Mouse (Mus musculus) MEL (cell line): Measurements from ENCODE around the gene Mtor. TPM values are rescaled to one million over a fixed set of nuclear protein-coding genes. Genes with fewer than 3 reads are reported as not detected.

Experiments used
- DNase-seq: peaks from one replicate; pipeline ENCODE4 v3.0.0; 2011; ENCODE audit warnings: low read depth, low spot score
- H3K27ac ChIP-seq: 2 replicates; pipeline ENCODE4 v1.5.1; 2012; ENCODE audit warnings: low read depth, mild to moderate bottlenecking, control low read depth, low read length, moderate library complexity; ENCODE audit not compliant: control insufficient read depth
- H3K27me3 ChIP-seq, 2 experiments: fragments of 150-350 bp in 1 of 2; sonication (generic) in 1 of 2; 2 replicates each; pipeline ENCODE4 v1.6.1; 2012; ENCODE audit warnings: low read length in 2 of 2, mild to moderate bottlenecking in 2 of 2, improper control_type of control experiment in 1 of 2, moderate library complexity in 1 of 2; ENCODE audit not compliant: insufficient read depth in 2 of 2, control insufficient read depth in 1 of 2
- H3K36me3 ChIP-seq, 2 experiments: 2 replicates each; pipeline ENCODE4 v1.6.1; 2012 to 2014; ENCODE audit warnings: low read length in 2 of 2, improper control_type of control experiment in 1 of 2, inconsistent platforms in 1 of 2, mild to moderate bottlenecking in 1 of 2; ENCODE audit not compliant: insufficient read depth in 2 of 2, control insufficient read depth in 1 of 2
- H3K4me1 ChIP-seq, 2 experiments: fragments of 150-350 bp in 1 of 2; sonication (generic) in 1 of 2; 2 replicates each; pipeline ENCODE4 v1.6.1; 2012; ENCODE audit warnings: low read length in 2 of 2, improper control_type of control experiment in 1 of 2, mild to moderate bottlenecking in 1 of 2; ENCODE audit not compliant: insufficient read depth in 2 of 2, control insufficient read depth in 1 of 2
- H3K4me3 ChIP-seq, 2 experiments: fragments of 150-350 bp in 1 of 2; sonication (generic) in 1 of 2; 2 replicates each; pipeline ENCODE4 v1.5.1; 2012; ENCODE audit warnings: low read depth in 2 of 2, low read length in 2 of 2, mild to moderate bottlenecking in 2 of 2, moderate library complexity in 2 of 2, control low read depth in 1 of 2, improper control_type of control experiment in 1 of 2; ENCODE audit not compliant: control insufficient read depth in 1 of 2, insufficient read depth in 1 of 2
- H3K79me2 ChIP-seq: 2 replicates; pipeline ENCODE4 v1.6.1; 2012; ENCODE audit warnings: mild to moderate bottlenecking, low read length, moderate library complexity; ENCODE audit not compliant: control insufficient read depth, poor library complexity, insufficient read depth
- H3K9ac ChIP-seq: 2 replicates; pipeline ENCODE4 v1.6.1; 2012; ENCODE audit warnings: low read depth, mild to moderate bottlenecking, control low read depth, low read length, moderate library complexity; ENCODE audit not compliant: control insufficient read depth, poor library complexity, severe bottlenecking
- H3K9me3 ChIP-seq: fragments of 150-350 bp; sonication (generic); replicated peaks from 2 replicates; pipeline ENCODE4 v1.6.1; 2012; ENCODE audit warnings: mild to moderate bottlenecking, low read length, improper control_type of control experiment, moderate library complexity; ENCODE audit not compliant: insufficient read depth
- BHLHE40 ChIP-seq: IDR thresholded peaks from 2 replicates; pipeline ENCODE4 v1.6.1; 2012; ENCODE audit warnings: low read depth, mild to moderate bottlenecking, inconsistent platforms, low read length, improper control_type of control experiment, borderline replicate concordance
- CHD1 ChIP-seq: IDR thresholded peaks from 2 replicates; pipeline ENCODE4 v1.6.1; 2012; ENCODE audit warnings: low read depth, mild to moderate bottlenecking, inconsistent platforms, low read length, improper control_type of control experiment
- CHD2 ChIP-seq: IDR thresholded peaks from 2 replicates; pipeline ENCODE4 v1.6.1; 2011; ENCODE audit warnings: low read length, improper control_type of control experiment
- CTCF ChIP-seq, 3 experiments: IDR thresholded peaks in 2 of 3; conservative IDR thresholded peaks in 1 of 3; 2 replicates each; pipeline ENCODE4 v1.5.1; 2011 to 2012; ENCODE audit warnings: low read length in 3 of 3, low read depth in 2 of 3, mild to moderate bottlenecking in 2 of 3, improper control_type of control experiment in 1 of 3, inconsistent platforms in 1 of 3, mixed read lengths in 1 of 3, moderate library complexity in 1 of 3; ENCODE audit not compliant: control insufficient read depth in 1 of 3, insufficient read depth in 1 of 3, poor library complexity in 1 of 3, severe bottlenecking in 1 of 3
- E2F4 ChIP-seq: IDR thresholded peaks from 2 replicates; pipeline ENCODE4 v1.6.1; 2011; ENCODE audit warnings: low read depth, low read length, improper control_type of control experiment, borderline replicate concordance
- ELF1 ChIP-seq: IDR thresholded peaks from 2 replicates; pipeline ENCODE4 v1.6.1; 2014; ENCODE audit warnings: low read depth, mild to moderate bottlenecking, inconsistent platforms, low read length, improper control_type of control experiment, moderate library complexity
- EP300 ChIP-seq, 2 experiments: IDR thresholded peaks; 2 replicates each; pipeline ENCODE4 v1.6.1; 2011; ENCODE audit warnings: improper control_type of control experiment in 2 of 2, low read length in 2 of 2, low read depth in 1 of 2, mild to moderate bottlenecking in 1 of 2
- ETS1 ChIP-seq: IDR thresholded peaks from 2 replicates; pipeline ENCODE4 v1.6.1; 2012; ENCODE audit warnings: low read depth, mild to moderate bottlenecking, inconsistent platforms, low read length, improper control_type of control experiment, moderate library complexity
- GABPA ChIP-seq: IDR thresholded peaks from 2 replicates; pipeline ENCODE4 v1.6.1; 2012; ENCODE audit warnings: low read depth, mild to moderate bottlenecking, inconsistent platforms, low read length, improper control_type of control experiment, moderate library complexity
- GATA1 ChIP-seq: IDR thresholded peaks from 2 replicates; pipeline ENCODE4 v1.6.1; 2011; ENCODE audit warnings: low read depth, low read length, improper control_type of control experiment
- HCFC1 ChIP-seq: IDR thresholded peaks from 2 replicates; pipeline ENCODE4 v1.6.1; 2012; ENCODE audit warnings: low read depth, mild to moderate bottlenecking, inconsistent platforms, low read length, improper control_type of control experiment, moderate library complexity
- JUND ChIP-seq: IDR thresholded peaks from 2 replicates; pipeline ENCODE4 v1.6.1; 2011; ENCODE audit warnings: low read depth, mild to moderate bottlenecking, improper control_type of control experiment, low read length
- KAT2A ChIP-seq: conservative IDR thresholded peaks from 2 replicates; pipeline ENCODE4 v1.6.1; 2012; ENCODE audit warnings: low read depth, low read length, improper control_type of control experiment, inconsistent platforms
- MAFK ChIP-seq: IDR thresholded peaks from 2 replicates; pipeline ENCODE4 v1.6.1; 2011; ENCODE audit warnings: low read depth, mild to moderate bottlenecking, low read length, improper control_type of control experiment, borderline replicate concordance
- MAX ChIP-seq: IDR thresholded peaks from 2 replicates; pipeline ENCODE4 v1.6.1; 2011; ENCODE audit warnings: low read length, improper control_type of control experiment
- MAZ ChIP-seq: IDR thresholded peaks from 2 replicates; pipeline ENCODE4 v1.6.1; 2012; ENCODE audit warnings: low read depth, mild to moderate bottlenecking, inconsistent platforms, low read length, improper control_type of control experiment
- MEF2A ChIP-seq: IDR thresholded peaks from 2 replicates; pipeline ENCODE4 v1.6.1; 2014; ENCODE audit warnings: low read depth, mild to moderate bottlenecking, inconsistent platforms, low read length, improper control_type of control experiment; ENCODE audit not compliant: poor library complexity, insufficient replicate concordance, severe bottlenecking; ENCODE audit errors: extremely low read depth
- MXI1 ChIP-seq: IDR thresholded peaks from 2 replicates; pipeline ENCODE4 v1.6.1; 2011; ENCODE audit warnings: mild to moderate bottlenecking, low read depth, low read length, improper control_type of control experiment
- MYC ChIP-seq: IDR thresholded peaks from 2 replicates; pipeline ENCODE4 v1.6.1; 2011; ENCODE audit warnings: low read depth, mild to moderate bottlenecking, low read length, improper control_type of control experiment, moderate library complexity
- NELFE ChIP-seq: IDR thresholded peaks from 2 replicates; pipeline ENCODE4 v1.6.1; 2011; ENCODE audit warnings: low read depth, low read length, improper control_type of control experiment
- NRF1 ChIP-seq: IDR thresholded peaks from 2 replicates; pipeline ENCODE4 v1.6.1; 2014; ENCODE audit warnings: low read depth, mild to moderate bottlenecking, inconsistent platforms, low read length, improper control_type of control experiment, moderate library complexity; ENCODE audit not compliant: poor library complexity, insufficient read depth, severe bottlenecking
- POLR2A ChIP-seq, 2 experiments: IDR thresholded peaks; 2 replicates each; pipeline ENCODE4 v1.6.1; 2011 to 2012; ENCODE audit warnings: low read length in 2 of 2, mild to moderate bottlenecking in 2 of 2, control low read depth in 1 of 2, improper control_type of control experiment in 1 of 2, low read depth in 1 of 2, moderate library complexity in 1 of 2; ENCODE audit not compliant: control insufficient read depth in 1 of 2, insufficient read depth in 1 of 2, poor library complexity in 1 of 2
- POLR2AphosphoS5 ChIP-seq: IDR thresholded peaks from 2 replicates; pipeline ENCODE4 v1.6.1; 2012; ENCODE audit warnings: low read depth, borderline replicate concordance, mild to moderate bottlenecking, inconsistent platforms, low read length, moderate library complexity, mixed read lengths
- RAD21 ChIP-seq: IDR thresholded peaks from 2 replicates; pipeline ENCODE4 v1.6.1; 2011; ENCODE audit warnings: mild to moderate bottlenecking, low read depth, low read length, improper control_type of control experiment
- RCOR1 ChIP-seq: IDR thresholded peaks from 2 replicates; pipeline ENCODE4 v1.6.1; 2012; ENCODE audit warnings: low read depth, mild to moderate bottlenecking, inconsistent platforms, low read length, improper control_type of control experiment
- SIN3A ChIP-seq: IDR thresholded peaks from 2 replicates; pipeline ENCODE4 v1.6.1; 2012; ENCODE audit warnings: low read length, improper control_type of control experiment, inconsistent platforms
- SMC3 ChIP-seq: IDR thresholded peaks from 2 replicates; pipeline ENCODE4 v1.6.1; 2011; ENCODE audit warnings: low read depth, low read length, improper control_type of control experiment
- TAL1 ChIP-seq: IDR thresholded peaks from 2 replicates; pipeline ENCODE4 v1.6.1; 2012; ENCODE audit warnings: mild to moderate bottlenecking, inconsistent platforms, low read length, moderate library complexity, mixed read lengths
- TBP ChIP-seq: IDR thresholded peaks from 2 replicates; pipeline ENCODE4 v1.8.0; 2011; ENCODE audit warnings: low read depth, low read length, improper control_type of control experiment
- TCF12 ChIP-seq: IDR thresholded peaks from 2 replicates; pipeline ENCODE4 v1.6.1; 2014; ENCODE audit warnings: low read depth, mild to moderate bottlenecking, inconsistent platforms, low read length, improper control_type of control experiment, moderate library complexity
- UBTF ChIP-seq: IDR thresholded peaks from 2 replicates; pipeline ENCODE4 v1.6.1; 2012; ENCODE audit warnings: low read depth, mild to moderate bottlenecking, inconsistent platforms, low read length, improper control_type of control experiment, moderate library complexity, borderline replicate concordance; ENCODE audit not compliant: insufficient read depth
- USF1 ChIP-seq: IDR thresholded peaks from 2 replicates; pipeline ENCODE4 v1.6.1; 2014; ENCODE audit warnings: low read depth, mild to moderate bottlenecking, inconsistent platforms, low read length, improper control_type of control experiment, moderate library complexity
- USF2 ChIP-seq, 2 experiments: IDR thresholded peaks; 2 replicates each; pipeline ENCODE4 v1.6.1; 2011 to 2012; ENCODE audit warnings: improper control_type of control experiment in 2 of 2, low read length in 2 of 2, borderline replicate concordance in 1 of 2, inconsistent platforms in 1 of 2, low read depth in 1 of 2, mild to moderate bottlenecking in 1 of 2; ENCODE audit not compliant: insufficient read depth in 1 of 2
- ZC3H11A ChIP-seq: IDR thresholded peaks from 2 replicates; pipeline ENCODE4 v1.6.1; 2012; ENCODE audit warnings: low read depth, mild to moderate bottlenecking, inconsistent platforms, low read length, improper control_type of control experiment
- ZKSCAN1 ChIP-seq: IDR thresholded peaks from 2 replicates; pipeline ENCODE4 v1.6.1; 2012; ENCODE audit warnings: low read depth, mild to moderate bottlenecking, inconsistent platforms, low read length, improper control_type of control experiment, moderate library complexity
- ZNF384 ChIP-seq: IDR thresholded peaks from 2 replicates; pipeline ENCODE4 v1.6.1; 2012; ENCODE audit warnings: low read depth, mild to moderate bottlenecking, inconsistent platforms, low read length, improper control_type of control experiment
- polyA plus RNA-seq, 2 experiments: library from polyadenylated mRNA; stranded (reverse) in 1 of 2; unstranded in 1 of 2; fragments of >175 nt in 1 of 2; fragments of >200 nt in 1 of 2; gene quantifications; 2 replicates each; pipeline versions ENCODE4 v1.2.1 to v1.2.4; 2012; ENCODE audit warnings: low replicate concordance in 2 of 2, low read depth in 1 of 2; ENCODE audit not compliant: insufficient read length in 2 of 2, insufficient read depth in 1 of 2, missing spikeins in 1 of 2
- total RNA-seq: library from RNA; depleted of rRNA; stranded (reverse); fragments of 300-350 nt; gene quantifications from 2 replicates; pipeline ENCODE4 v1.2.3, GENCODE M21; 2012

Gene Mtor
- total and polyA plus RNA-seq, 3 experiments: 23.9 to 35.2 TPM; not detected in 1

DNA sequence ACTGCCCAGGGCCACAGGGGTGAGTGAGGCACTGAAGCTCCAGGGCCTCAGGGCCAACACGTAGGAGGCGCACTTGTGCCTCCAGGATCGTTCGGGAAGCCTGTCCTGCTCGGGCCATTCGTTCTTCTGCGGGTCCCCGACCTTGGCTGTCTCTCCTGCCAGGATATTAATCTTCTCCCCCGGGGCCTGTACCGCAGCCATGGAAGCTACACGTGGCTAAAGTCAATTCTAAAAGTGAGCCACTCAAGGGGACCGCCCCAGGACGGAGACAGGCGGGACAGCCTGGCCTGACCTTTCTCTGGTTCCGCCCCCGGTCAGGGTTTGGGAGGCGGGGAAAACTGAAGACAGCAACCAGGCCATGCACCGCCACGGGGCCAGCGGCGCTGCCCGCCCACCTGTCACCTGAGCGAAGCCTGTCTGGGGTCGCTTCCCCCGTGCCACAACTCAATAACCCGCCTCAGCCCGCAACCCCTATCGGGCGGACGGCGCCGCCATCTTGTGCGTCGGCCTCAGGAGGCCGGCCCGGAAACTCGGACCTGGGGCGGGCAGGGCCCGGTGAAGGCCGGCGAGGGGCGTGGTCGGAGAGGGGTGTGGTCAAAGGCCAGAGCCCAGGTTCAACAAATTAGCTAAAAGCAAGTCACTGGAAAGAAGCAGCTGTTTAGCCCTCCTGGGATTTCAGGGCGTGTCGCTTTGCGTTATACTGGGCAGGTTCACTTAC, 4.0 kb upstream of the Mtor start, which contains the start of gene Ubiad1:
TSS of gene Ubiad1 (minus strand) at position 522 of the 718 bp plus-strand sequence.
- Histone ChIP-seq H3K27me3 (no peaks in the 10 kb centered on the region), H3K4me1 (peaks cover 1 to 15% of the 10 kb centered on the region in 2 experiments; a peak in 3 of 4 replicates), H3K4me3 (peak within 1 kb of the TSS; percentile 65 to 93), H3K9me3 (no peaks in the 10 kb centered on the region), H3K36me3 (peaks cover 0 to 8% of the 10 kb centered on the region in 2 experiments; a peak in 3 of 4 replicates), H3K27ac (peak within 1 kb of the TSS; percentile 76), H3K9ac (peak within 1 kb of the TSS; percentile 94), H3K79me2 (peaks cover 24% of the 10 kb centered on the region)
- DNase-seq: peak; percentile 87
- no peak for TF ChIP-seq GATA1
- TF ChIP-seq CHD1: no peak
- peak; percentile 68 for TF ChIP-seq MXI1
- TF ChIP-seq E2F4: no peak
- 0 out of 2 replicates have a peak, but pooled peaks have one; percentile 38 for TF ChIP-seq MYC
- peak; percentile 73 for TF ChIP-seq TCF12
- no peak; the same call in 1 of the 2 replicates for TF ChIP-seq KAT2A
- no peak for TF ChIP-seq CHD2
- TF ChIP-seq EP300 (IDR thresholded peaks at IDR 0.05; ENCODE audit: low read depth in 1 of 2, low read length in 2 of 2): 0 out of 4 replicates have a peak, but pooled peaks of 1 of the 2 experiments have one; percentile 19
- no peak for TF ChIP-seq BHLHE40
- no peak for TF ChIP-seq GABPA
- TF ChIP-seq POLR2AphosphoS5: no peak
- TF ChIP-seq RAD21: no peak
- TF ChIP-seq ETS1: no peak
- peak; percentile 91 to 95 for TF ChIP-seq POLR2A (IDR thresholded peaks at IDR 0.05; ENCODE audit: control insufficient read depth in 1 of 2, insufficient read depth in 1 of 2, low read depth in 1 of 2, low read length in 2 of 2, poor library complexity in 1 of 2)
- TF ChIP-seq ELF1: no peak
- no peak for TF ChIP-seq ZKSCAN1
- TF ChIP-seq TAL1: no peak
- TF ChIP-seq MAX: no peak; the same call in 1 of the 2 replicates
- TF ChIP-seq USF2 (IDR thresholded peaks at IDR 0.05; ENCODE audit: borderline replicate concordance in 1 of 2, insufficient read depth in 1 of 2, low read depth in 1 of 2, low read length in 2 of 2): no peak
- peak; percentile 60; the same call in 1 of the 2 replicates for TF ChIP-seq MAZ
- no peak; a peak in 1 of 6 replicates for TF ChIP-seq CTCF (IDR thresholded peaks at IDR 0.05 in 2 of 3, conservative IDR thresholded peaks at IDR 0.05 in 1 of 3; ENCODE audit: control insufficient read depth in 1 of 3, insufficient read depth in 1 of 3, low read depth in 2 of 3, low read length in 3 of 3, poor library complexity in 1 of 3, severe bottlenecking in 1 of 3)
- no peak for TF ChIP-seq RCOR1
- TF ChIP-seq UBTF: no peak
- TF ChIP-seq MEF2A: no peak
- TF ChIP-seq ZNF384: no peak
- 0 out of 2 replicates have a peak, but pooled peaks have one; percentile 65 for TF ChIP-seq TBP
- TF ChIP-seq USF1: no peak
- TF ChIP-seq NRF1: no peak
- TF ChIP-seq SMC3: no peak
- TF ChIP-seq ZC3H11A: no peak
- TF ChIP-seq NELFE: peak; percentile 88
- TF ChIP-seq MAFK: no peak
- no peak for TF ChIP-seq JUND
- TF ChIP-seq HCFC1: peak; percentile 87
- TF ChIP-seq SIN3A: peak; percentile 77
